Mouse (Mus musculus): ENCODE data around the gene Trim12a.
"Not testable (repeated sequence)": the region's sequence is repeated elsewhere in the genome, so short reads cannot be mapped to it uniquely, and the experiment has no call there.

The Trim12a gene

DNA sequence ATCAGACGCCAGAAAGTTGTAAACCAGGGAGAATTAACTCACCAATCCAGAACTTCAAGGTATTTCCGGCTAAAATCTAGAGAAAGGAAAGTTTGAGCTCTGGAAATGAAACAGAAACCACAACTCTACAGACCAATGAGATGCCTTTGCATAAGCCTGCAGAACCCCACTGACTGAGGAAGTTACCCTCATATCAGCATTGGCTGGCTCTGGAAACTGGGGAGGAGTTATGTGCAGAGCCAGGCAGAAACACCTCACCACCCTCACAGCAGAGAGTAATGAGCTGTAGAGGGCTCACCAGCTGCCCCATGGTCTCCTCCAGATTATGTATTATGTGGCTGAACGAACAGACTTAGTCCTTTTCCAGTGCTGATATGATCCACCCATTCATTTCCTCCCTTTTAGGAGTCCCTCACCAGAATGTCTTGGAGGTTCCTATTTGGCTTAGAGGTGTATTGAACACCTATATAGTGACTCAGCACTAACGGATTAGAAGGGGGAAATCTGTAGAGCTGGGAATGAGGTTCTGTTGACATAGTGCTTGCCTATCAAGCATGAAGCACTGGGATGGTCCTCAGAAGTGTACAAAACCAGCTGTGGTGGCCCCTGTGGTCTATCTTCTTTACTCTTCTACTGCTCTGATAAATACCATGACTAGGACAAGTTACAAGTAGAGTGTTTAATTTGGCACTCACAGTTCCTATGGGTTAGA lies at the start of gene Trim12a:
Gene Trim12a, minus strand, starts transcription at position 98 of the 712 bp plus-strand sequence.
- DNase-seq (ENCODE audit: low read depth, low spot score): not testable (repeated sequence)

DNA sequence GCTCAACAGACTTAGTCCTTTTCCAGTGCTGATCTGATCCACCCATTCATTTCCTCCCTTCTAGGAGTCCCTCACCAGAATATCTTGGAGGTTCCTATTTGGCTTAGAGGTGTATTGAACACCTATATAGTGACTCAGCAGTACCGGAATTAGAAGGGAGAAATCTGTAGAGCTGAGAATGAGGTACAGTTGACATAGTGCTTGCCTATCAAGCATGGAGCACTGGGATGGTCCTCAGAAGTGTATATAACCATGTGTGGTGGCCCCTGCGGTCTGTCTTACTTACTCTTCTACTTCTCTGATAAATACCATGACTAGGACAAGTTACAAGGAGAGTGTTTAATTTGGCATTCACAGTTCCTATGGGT lies 38.3 kb upstream of the Trim12a start:
- no peak for DNase-seq (ENCODE audit: low read depth, low spot score)

GRCm38 (mm10) chr7:104352717-104353599 lies 37.7 kb upstream of the Trim12a start, which contains the start of gene Trim12c:
Gene Trim12c (minus strand): TSS chr7:104353362.
- peak; percentile 80 for DNase-seq (ENCODE audit: low read depth, low spot score)

- not testable (repeated sequence) for DNase-seq (ENCODE audit: low read depth, low spot score)
Observed at GRCm38 (mm10) chr7:104348043-104348442, 32.8 kb upstream of the Trim12a start.

- DNase-seq (ENCODE audit: low read depth, low spot score): not testable (repeated sequence)
Observed at GRCm38 (mm10) chr7:104340744-104341143, 25.5 kb upstream of the Trim12a start.

GRCm38 (mm10) chr7:104335547-104335946 lies 20.3 kb upstream of the Trim12a start:
- DNase-seq (ENCODE audit: low read depth, low spot score): not testable (repeated sequence)

- DNase-seq (ENCODE audit: low read depth, low spot score): not testable (repeated sequence)
Observed at GRCm38 (mm10) chr7:104329171-104329570, 13.9 kb upstream of the Trim12a start, which contains the start of gene Trim34b. Gene Trim34b (plus strand): TSS chr7:104329471.

- no peak for DNase-seq (ENCODE audit: low read depth, low spot score)
Observed at GRCm38 (mm10) chr7:104322028-104322427, 6.8 kb upstream of the Trim12a start.

- no peak for DNase-seq (ENCODE audit: low read depth, low spot score)
Observed at GRCm38 (mm10) chr7:104314796-104315353, 391 bp downstream of the Trim12a start.

- DNase-seq (ENCODE audit: low read depth, low spot score): no peak
Observed at GRCm38 (mm10) chr7:104291638-104292400, 23.4 kb downstream of the Trim12a start.

DNA sequence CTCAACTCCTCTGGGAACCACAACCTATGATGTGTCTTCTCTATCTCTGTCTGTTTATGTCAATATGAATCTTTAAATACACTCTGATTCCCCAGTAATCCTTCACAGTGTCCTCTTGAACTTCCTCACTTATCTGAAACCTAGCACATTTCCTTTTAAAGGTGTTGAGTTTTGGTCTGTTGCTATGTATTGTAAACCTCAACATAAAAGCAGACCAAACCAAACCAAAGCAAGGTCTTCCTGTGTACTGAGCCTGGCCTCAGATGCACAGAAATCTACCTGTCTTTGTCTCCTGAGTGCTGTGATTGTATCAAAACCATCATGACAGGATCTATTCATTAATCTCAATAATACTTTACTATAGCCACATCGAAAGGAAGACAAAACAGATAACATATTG lies 24.6 kb downstream of the Trim12a start:
- no peak for DNase-seq (ENCODE audit: low read depth, low spot score)

GRCm38 (mm10) chr7:104287576-104288443 lies 27.5 kb downstream of the Trim12a start, which contains the start of gene Trim5:
Gene Trim5 (minus strand): TSS chr7:104288094.
- DNase-seq (ENCODE audit: low read depth, low spot score): not testable (repeated sequence)

- not testable (repeated sequence) for DNase-seq (ENCODE audit: low read depth, low spot score)
Observed at GRCm38 (mm10) chr7:104279361-104279760, 35.9 kb downstream of the Trim12a start.

DNA sequence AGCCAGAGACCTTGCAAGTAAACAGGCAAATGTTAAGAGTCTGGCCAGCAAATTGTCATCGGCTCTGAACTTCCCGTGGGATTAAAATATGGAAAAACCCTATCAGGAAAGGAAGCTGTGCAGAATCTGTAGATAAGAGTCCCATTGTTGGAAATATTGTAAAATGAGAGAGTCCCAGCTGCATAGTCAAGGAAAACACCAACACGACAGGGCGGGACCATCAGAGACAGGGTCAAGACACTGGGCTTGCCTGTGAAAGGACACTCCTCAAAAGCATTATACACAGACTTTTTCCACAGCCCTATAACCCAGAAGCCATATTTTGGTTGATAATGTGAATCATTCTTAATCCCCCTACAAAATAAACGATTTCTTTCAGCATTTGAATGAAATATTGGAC lies 49.9 kb downstream of the Trim12a start:
- not testable (repeated sequence) for DNase-seq (ENCODE audit: low read depth, low spot score)

DNA sequence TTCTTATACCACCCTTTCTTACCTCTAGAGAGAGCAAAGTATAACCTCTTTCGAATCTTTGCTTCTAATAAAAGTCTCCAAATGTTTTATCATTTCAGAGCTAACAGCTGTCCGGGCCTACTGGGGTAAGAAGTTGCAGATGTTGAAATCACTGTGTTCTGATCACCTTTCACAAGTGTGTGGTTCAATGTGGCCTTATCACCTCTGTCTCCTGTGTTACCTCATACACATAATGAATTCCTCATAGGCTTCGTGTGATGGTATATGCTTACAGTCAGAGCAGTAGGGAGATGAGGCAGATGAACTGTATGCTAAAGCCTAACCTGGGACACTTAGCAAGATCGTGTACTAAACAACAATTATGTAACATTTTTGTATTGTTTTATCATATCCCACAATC lies 54.9 kb downstream of the Trim12a start:
- not testable (repeated sequence) for DNase-seq (ENCODE audit: low read depth, low spot score)

Data from skeletal muscle tissue, adult 2 months (tissue).